Mouse (Mus musculus) cortical plate, adult 2 months (tissue): ENCODE measurements at regions not wholly inside any gene's neighbourhood (a gene's known extent, or its start where the extent isn't known, plus 50 kb on each side); places are given as distances from the start of the nearest gene placed in this dataset.
"Not testable (repeated sequence)": the region's sequence is repeated elsewhere in the genome, so short reads cannot be mapped to it uniquely, and the experiment has no call there.

Experiments used
- CTCF ChIP-seq: fragments of 200-500 bp; IDR thresholded peaks from 2 replicates; pipeline ENCODE4 v1.5.1; 2011; ENCODE audit warnings: mild to moderate bottlenecking, control low read depth, low read length; ENCODE audit not compliant: insufficient read depth; ENCODE audit errors: extremely low read depth
- POLR2A ChIP-seq: fragments of 200-500 bp; IDR thresholded peaks from 2 replicates; pipeline ENCODE4 v1.6.1; 2011; ENCODE audit warnings: mild to moderate bottlenecking, low read length, control low read depth; ENCODE audit not compliant: insufficient read depth; ENCODE audit errors: extremely low read depth

GRCm38 (mm10) chr13:115742080-115742479 is 567.4 kb downstream of the Isl1 start:
- not testable (repeated sequence) for TF ChIP-seq CTCF, POLR2A
